Mouse (Mus musculus): ENCODE measurements at regions not wholly inside any gene's neighbourhood (a gene's known extent, or its start where the extent isn't known, plus 50 kb on each side); places are given as distances from the start of the nearest gene placed in this dataset.

GRCm38 (mm10) chr2:10784266-10784665, 387.6 kb upstream of the Prkcq start:
- no peaks in the 10 kb centered on the region for H3K36me3 ChIP-seq (ENCODE audit: insufficient read depth, low read length)
- 59% methylated on average over 1 of the region's 2 CpGs for WGBS
- H3K9ac ChIP-seq (replicated peaks; ENCODE audit: low read length, poor library complexity, severe bottlenecking), result no peak overlapping the region
- TF ChIP-seq CTCF (IDR thresholded peaks at IDR 0.05), result no peak
- H3K4me1 ChIP-seq (ENCODE audit: insufficient read depth, low read length), result no peaks in the 10 kb centered on the region
- no peak overlapping the region for H3K4me3 ChIP-seq (ENCODE audit: low read depth, low read length)
- ATAC-seq (ENCODE audit: low FRiP score) (no peak), DNase-seq (ENCODE audit: low spot score) (no peak)
- no peaks in the 10 kb centered on the region for H3K27me3 ChIP-seq (ENCODE audit: insufficient read depth, low read length)
- no peak overlapping the region for H3K27ac ChIP-seq (ENCODE audit: low read depth, low read length)
- H3K4me2 ChIP-seq (ENCODE audit: low read depth, low read length, poor library complexity, severe bottlenecking), result no peak overlapping the region
- H3K9me3 ChIP-seq (ENCODE audit: low read length), result no peaks in the 10 kb centered on the region

DNA sequence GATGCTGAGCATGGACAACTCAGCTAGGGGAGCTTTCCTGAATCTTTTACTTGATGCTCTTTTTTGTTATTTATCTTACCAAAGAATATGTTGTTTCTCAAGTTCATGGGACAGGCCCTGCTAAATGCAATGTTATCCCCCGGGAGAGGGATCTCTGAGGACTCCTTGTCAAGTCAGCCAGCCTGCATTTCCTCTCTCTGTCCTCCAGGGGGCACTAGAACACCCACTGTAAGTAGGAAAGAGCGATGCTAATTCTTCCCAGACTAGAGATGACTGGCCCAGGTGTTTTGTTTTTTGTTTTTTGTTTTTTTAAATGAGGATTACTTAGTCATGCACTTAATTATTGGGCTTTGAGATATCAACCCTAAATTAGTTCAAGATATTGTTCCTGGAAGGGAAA, 386.8 kb upstream of the Prkcq start:
- H3K9ac ChIP-seq (replicated peaks; ENCODE audit: low read length, poor library complexity, severe bottlenecking), result no peak overlapping the region
- no peak overlapping the region for H3K27ac ChIP-seq (ENCODE audit: low read depth, low read length)
- no peak overlapping the region for H3K4me2 ChIP-seq (ENCODE audit: low read depth, low read length, poor library complexity, severe bottlenecking)
- no peak for ATAC-seq (ENCODE audit: low FRiP score)
- TF ChIP-seq CTCF (IDR thresholded peaks at IDR 0.05), result peak; percentile 83
- H3K4me3 ChIP-seq (ENCODE audit: low read depth, low read length), result no peak overlapping the region
- DNase-seq (ENCODE audit: low spot score), result peak; percentile 75
- H3K4me1 ChIP-seq (ENCODE audit: insufficient read depth, low read length), result no peaks in the 10 kb centered on the region
- H3K27me3 ChIP-seq (ENCODE audit: insufficient read depth, low read length), result no peaks in the 10 kb centered on the region
- H3K9me3 ChIP-seq (ENCODE audit: low read length), result no peaks in the 10 kb centered on the region
- H3K36me3 ChIP-seq (ENCODE audit: insufficient read depth, low read length), result no peaks in the 10 kb centered on the region
- WGBS, result 27% methylated on average over 2 of the region's 2 CpGs

DNA sequence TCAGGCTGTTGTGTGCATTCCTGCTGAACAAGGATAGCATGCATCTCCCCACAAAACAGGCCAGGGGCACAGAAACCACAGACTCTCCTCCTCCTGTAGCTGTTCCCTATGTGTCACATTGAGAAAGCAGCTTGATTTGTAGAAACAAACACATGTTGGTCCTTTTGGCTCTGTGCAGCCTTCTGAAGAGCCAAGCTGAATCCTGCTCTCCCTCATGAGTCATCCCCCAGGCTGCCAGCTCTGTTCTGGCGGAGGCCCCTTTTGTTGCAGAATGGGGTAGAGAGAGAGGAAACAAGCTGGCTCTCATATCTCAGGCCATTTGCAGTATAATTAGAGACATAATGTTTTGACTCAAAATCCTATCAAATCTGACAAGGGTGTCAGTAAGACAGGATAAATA, 383.4 kb upstream of the Prkcq start:
- DNase-seq (ENCODE audit: low spot score) (peak; percentile 66), ATAC-seq (ENCODE audit: low FRiP score) (peak; percentile 78)
- H3K9ac ChIP-seq (replicated peaks; ENCODE audit: low read length, poor library complexity, severe bottlenecking), result no peak overlapping the region
- H3K9me3 ChIP-seq (ENCODE audit: low read length), result no peaks in the 10 kb centered on the region
- no peaks in the 10 kb centered on the region for H3K36me3 ChIP-seq (ENCODE audit: insufficient read depth, low read length)
- H3K27me3 ChIP-seq (ENCODE audit: insufficient read depth, low read length), result no peaks in the 10 kb centered on the region
- no peak overlapping the region for H3K27ac ChIP-seq (ENCODE audit: low read depth, low read length)
- TF ChIP-seq CTCF (IDR thresholded peaks at IDR 0.05), result no peak
- no peak overlapping the region for H3K4me2 ChIP-seq (ENCODE audit: low read depth, low read length, poor library complexity, severe bottlenecking)
- no peak overlapping the region for H3K4me3 ChIP-seq (ENCODE audit: low read depth, low read length)
- WGBS, result 28% methylated on average over 1 of the region's 1 CpGs
- H3K4me1 ChIP-seq (ENCODE audit: insufficient read depth, low read length), result no peaks in the 10 kb centered on the region

- H3K36me3 ChIP-seq (ENCODE audit: insufficient read depth, low read length), result no peaks in the 10 kb centered on the region
- no peak for TF ChIP-seq CTCF (IDR thresholded peaks at IDR 0.05)
- DNase-seq (ENCODE audit: low spot score), result no peak
- no peaks in the 10 kb centered on the region for H3K27me3 ChIP-seq (ENCODE audit: insufficient read depth, low read length)
- H3K4me2 ChIP-seq (ENCODE audit: low read depth, low read length, poor library complexity, severe bottlenecking), result no peak overlapping the region
- H3K4me1 ChIP-seq (ENCODE audit: insufficient read depth, low read length), result no peaks in the 10 kb centered on the region
- no peaks in the 10 kb centered on the region for H3K9me3 ChIP-seq (ENCODE audit: low read length)
- ATAC-seq (ENCODE audit: low FRiP score), result no peak
- H3K27ac ChIP-seq (ENCODE audit: low read depth, low read length), result no peak overlapping the region
- H3K4me3 ChIP-seq (ENCODE audit: low read depth, low read length), result no peak overlapping the region
- no peak overlapping the region for H3K9ac ChIP-seq (replicated peaks; ENCODE audit: low read length, poor library complexity, severe bottlenecking)
Observed at GRCm38 (mm10) chr2:10791233-10791632, 380.7 kb upstream of the Prkcq start.

DNA sequence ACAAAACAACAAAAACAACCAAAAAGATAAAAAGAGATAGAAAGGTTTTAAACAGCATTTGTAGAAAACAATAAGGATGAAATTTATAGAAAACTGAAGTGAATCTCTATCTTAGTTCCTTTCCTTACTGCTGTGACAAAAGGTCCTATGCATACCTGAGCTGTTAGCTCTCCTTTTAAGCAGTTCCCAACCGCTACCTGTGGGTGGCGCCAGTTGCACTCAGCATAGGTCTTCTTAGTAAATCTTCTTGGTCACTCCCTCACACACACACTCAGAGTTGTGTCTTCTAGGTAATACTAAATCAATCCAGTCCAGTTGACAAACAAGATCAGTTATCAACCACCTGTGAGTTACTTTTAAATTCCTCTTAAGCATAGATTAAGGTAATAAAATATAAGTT, 355.5 kb upstream of the Prkcq start:
- TF ChIP-seq CTCF (IDR thresholded peaks at IDR 0.05), result peak; percentile 34
- no peaks in the 10 kb centered on the region for H3K36me3 ChIP-seq (ENCODE audit: insufficient read depth, low read length)
- H3K4me3 ChIP-seq (ENCODE audit: low read depth, low read length), result no peak overlapping the region
- WGBS, result 22% methylated on average over 2 of the region's 2 CpGs
- no peak overlapping the region for H3K9ac ChIP-seq (replicated peaks; ENCODE audit: low read length, poor library complexity, severe bottlenecking)
- no peak for DNase-seq (ENCODE audit: low spot score)
- ATAC-seq (ENCODE audit: low FRiP score), result no peak
- no peaks in the 10 kb centered on the region for H3K4me1 ChIP-seq (ENCODE audit: insufficient read depth, low read length)
- no peaks in the 10 kb centered on the region for H3K27me3 ChIP-seq (ENCODE audit: insufficient read depth, low read length)
- H3K27ac ChIP-seq (ENCODE audit: low read depth, low read length), result no peak overlapping the region
- H3K9me3 ChIP-seq (ENCODE audit: low read length), result no peaks in the 10 kb centered on the region
- H3K4me2 ChIP-seq (ENCODE audit: low read depth, low read length, poor library complexity, severe bottlenecking), result no peak overlapping the region

DNA sequence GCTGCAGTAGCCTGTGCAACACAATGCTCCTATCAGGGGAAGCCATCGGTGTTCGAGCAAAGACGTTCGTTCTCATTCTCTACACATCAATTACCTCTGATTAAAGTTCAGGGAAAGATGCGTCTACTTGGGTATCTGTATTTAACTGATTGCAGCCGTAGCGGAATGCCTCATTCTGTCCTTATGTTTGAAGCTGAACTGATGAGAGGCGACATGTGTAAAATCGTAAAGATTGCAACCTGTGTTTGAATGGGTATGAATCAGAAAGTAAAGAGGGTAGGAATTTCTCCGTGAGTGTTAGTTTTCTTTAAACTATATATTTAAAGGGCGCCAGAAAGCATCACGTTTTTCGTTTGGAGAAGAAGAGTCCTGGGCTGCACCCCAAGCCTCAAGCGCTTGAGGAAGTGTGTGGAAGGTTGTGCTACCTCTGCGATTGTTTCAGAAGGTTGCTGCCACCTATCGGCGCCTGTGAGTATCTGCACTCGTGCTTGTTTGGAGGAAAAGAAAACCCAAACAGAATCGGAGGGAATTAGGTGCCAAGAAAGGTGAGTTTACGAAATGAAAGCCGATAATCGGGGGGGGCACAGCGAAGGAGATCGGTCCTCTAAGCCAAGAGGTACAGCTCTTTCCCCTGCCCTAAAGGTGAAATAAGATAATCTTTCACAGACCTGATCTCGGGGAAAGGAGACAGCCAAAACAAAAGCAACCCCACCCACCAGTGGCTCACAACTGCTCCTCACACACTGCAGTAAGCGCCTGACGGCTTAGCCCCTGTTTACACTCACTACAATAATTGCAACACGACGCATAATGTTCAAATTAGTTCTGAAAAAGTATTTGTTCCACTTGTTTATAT, 346.4 kb upstream of the Prkcq start:
- Histone ChIP-seq H3K9me3 (ENCODE audit: low read length) (no peaks in the 10 kb centered on the region), H3K36me3 (ENCODE audit: insufficient read depth, low read length) (no peaks in the 10 kb centered on the region), H3K4me3 (ENCODE audit: low read depth, low read length) (peak overlapping the region; percentile 37), H3K4me2 (ENCODE audit: low read depth, low read length, poor library complexity, severe bottlenecking) (peak overlapping the region; percentile 49), H3K27me3 (ENCODE audit: insufficient read depth, low read length) (no peaks in the 10 kb centered on the region), H3K4me1 (ENCODE audit: insufficient read depth, low read length) (no peaks in the 10 kb centered on the region), H3K27ac (ENCODE audit: low read depth, low read length) (no peak overlapping the region), H3K9ac (replicated peaks; ENCODE audit: low read length, poor library complexity, severe bottlenecking) (0 out of 2 replicates have a peak overlapping the region, but pooled peaks have one; percentile 30)
- WGBS, result 21% methylated on average over 29 of the region's 29 CpGs
- peak; percentile 92 for TF ChIP-seq CTCF (IDR thresholded peaks at IDR 0.05)
- ATAC-seq (ENCODE audit: low FRiP score) (peak; percentile 76; the same call in 1 of the 2 replicates), DNase-seq (ENCODE audit: low spot score) (peak; percentile 91)

All from midbrain, postnatal 0 days (tissue).